Mouse (Mus musculus) E14TG2a.4 (cell line): ENCODE measurements around the gene Cped1.

Source experiments
- CTCF ChIP-seq: conservative IDR thresholded peaks from 2 replicates; pipeline ENCODE4 v1.5.1; 2014; ENCODE audit warnings: low read length
- NANOG ChIP-seq: IDR thresholded peaks from 2 replicates; pipeline ENCODE4 v1.6.1; 2014; ENCODE audit warnings: borderline replicate concordance, low read length, mixed read lengths
- POU5F1 ChIP-seq: IDR thresholded peaks from 2 replicates; pipeline ENCODE4 v1.6.1; 2014; ENCODE audit warnings: low read length, borderline replicate concordance

DNA sequence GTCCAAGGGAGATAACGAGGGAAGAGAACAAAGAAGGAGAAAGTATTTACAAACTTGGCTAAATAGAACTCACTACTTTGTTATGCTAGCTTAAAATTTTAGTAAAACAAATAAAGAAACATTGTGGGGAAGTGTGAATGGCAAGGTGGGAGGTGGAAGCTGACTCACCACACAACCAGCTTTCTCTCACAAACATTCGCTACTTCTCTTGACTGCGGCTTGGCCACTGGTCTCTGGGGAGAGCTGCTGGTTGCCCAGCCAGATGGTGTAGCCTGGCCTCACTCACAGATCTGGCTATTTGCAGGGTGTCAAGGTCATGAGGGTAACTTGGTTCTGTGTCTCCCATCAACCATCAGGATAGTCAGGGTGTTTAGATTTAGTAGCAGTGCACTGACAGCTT, 116.2 kb downstream of the Cped1 start:
- TF ChIP-seq CTCF (no peak), POU5F1 (no peak), NANOG (no peak)
